Mouse (Mus musculus): ENCODE data around the gene Cmss1. TPM values are rescaled to one million over a fixed set of nuclear protein-coding genes. Genes with fewer than 3 reads are reported as not detected.
"Not testable (repeated sequence)": the region's sequence is repeated elsewhere in the genome, so short reads cannot be mapped to it uniquely, and the experiment has no call there.

Gene Cmss1
- polyA plus RNA-seq, 1 experiment: 3.6 TPM

- DNase-seq (ENCODE audit: low spot score): no peak
These were observed 179.0 kb downstream of the Cmss1 start for GRCm38 (mm10) chr16:57427516-57428285.

- no peak for DNase-seq (ENCODE audit: low spot score)
These were observed 180.0 kb downstream of the Cmss1 start for GRCm38 (mm10) chr16:57426680-57427079.

- DNase-seq (ENCODE audit: low spot score): no peak
These were observed 183.5 kb downstream of the Cmss1 start for GRCm38 (mm10) chr16:57423001-57423800.

GRCm38 (mm10) chr16:57421680-57422417 is 184.8 kb downstream of the Cmss1 start:
- no peak for DNase-seq (ENCODE audit: low spot score)

GRCm38 (mm10) chr16:57420773-57421556 is 185.7 kb downstream of the Cmss1 start:
- DNase-seq (ENCODE audit: low spot score): no peak

GRCm38 (mm10) chr16:57419881-57420280 is 186.8 kb downstream of the Cmss1 start:
- no peak for DNase-seq (ENCODE audit: low spot score)

- no peak for DNase-seq (ENCODE audit: low spot score)
These were observed 187.3 kb downstream of the Cmss1 start for GRCm38 (mm10) chr16:57419332-57419731.

GRCm38 (mm10) chr16:57417955-57418354 is 188.7 kb downstream of the Cmss1 start:
- DNase-seq (ENCODE audit: low spot score): no peak

GRCm38 (mm10) chr16:57417017-57417416 is 189.6 kb downstream of the Cmss1 start:
- no peak for DNase-seq (ENCODE audit: low spot score)

GRCm38 (mm10) chr16:57416049-57416448 is 190.6 kb downstream of the Cmss1 start:
- DNase-seq (ENCODE audit: low spot score): no peak

GRCm38 (mm10) chr16:57412766-57413165 is 193.9 kb downstream of the Cmss1 start:
- DNase-seq (ENCODE audit: low spot score): no peak

- no peak for DNase-seq (ENCODE audit: low spot score)
These were observed 202.8 kb downstream of the Cmss1 start for GRCm38 (mm10) chr16:57403825-57404224.

GRCm38 (mm10) chr16:57402910-57403309 is 203.8 kb downstream of the Cmss1 start:
- DNase-seq (ENCODE audit: low spot score): no peak

GRCm38 (mm10) chr16:57401702-57402101 is 205.0 kb downstream of the Cmss1 start:
- no peak for DNase-seq (ENCODE audit: low spot score)

GRCm38 (mm10) chr16:57399566-57399965 is 207.1 kb downstream of the Cmss1 start:
- DNase-seq (ENCODE audit: low spot score): no peak

GRCm38 (mm10) chr16:57398387-57399214 is 208.1 kb downstream of the Cmss1 start:
- no peak for DNase-seq (ENCODE audit: low spot score)

GRCm38 (mm10) chr16:57397845-57398244 is 208.8 kb downstream of the Cmss1 start:
- no peak for DNase-seq (ENCODE audit: low spot score)

GRCm38 (mm10) chr16:57396249-57396648 is 210.4 kb downstream of the Cmss1 start:
- no peak for DNase-seq (ENCODE audit: low spot score)

GRCm38 (mm10) chr16:57393161-57393560 is 213.5 kb downstream of the Cmss1 start:
- no peak for DNase-seq (ENCODE audit: low spot score)

- DNase-seq (ENCODE audit: low spot score): no peak
These were observed 214.2 kb downstream of the Cmss1 start for GRCm38 (mm10) chr16:57392461-57392860.

- not testable (repeated sequence) for DNase-seq (ENCODE audit: low spot score)
These were observed 215.5 kb downstream of the Cmss1 start for GRCm38 (mm10) chr16:57391171-57391570.

All from urinary bladder, adult 2 months (tissue).